17 mouse cellular contexts compared by ENCODE assay signal in the genomic region with DNA sequence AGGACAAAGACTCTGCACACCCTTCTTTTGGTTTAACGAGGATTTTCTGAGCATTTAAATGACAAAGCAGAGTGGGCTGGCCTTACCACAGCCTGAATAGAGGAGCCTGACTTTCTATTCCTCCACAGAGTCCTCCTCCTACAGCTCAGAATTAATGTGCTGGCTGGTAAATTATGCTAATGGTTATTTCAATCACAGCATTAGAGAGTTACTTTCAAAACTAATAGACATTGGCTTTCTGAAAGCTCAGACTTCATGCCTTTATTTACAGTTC.
DNase-seq lines count a peak whose midpoint lies in the region; ATAC-seq lines count a peak whose summit lies in the region.
"Had no signal": no experiment of that assay in that cellular context is flagged by ENCODE, and none has a peak within 500 bp of the region (broad histone marks: within the 10 kb centered on the region; RNA-seq: fewer than 3 reads in every experiment).

No protein-coding gene starts in this region.

- DNase-seq in midbrain, embryonic 11.5 days (ENCODE audit: low spot score, missing footprints), result peak; percentile 84
- DNase-seq in midbrain, embryonic 10.5 days (ENCODE audit: low spot score), result no peak
- no peak for DNase-seq in heart, postnatal 14 days
- no peak for DNase-seq in thymus, postnatal 25 days
- DNase-seq: adrenal gland, postnatal 10 days; gastrocnemius, postnatal 14 days; kidney, adult 11 months; kidney, postnatal 14 days; liver; lung, adult 18-20 months; lung, postnatal 36 days had no signal

- intact Hi-C loops in heart, postnatal 14 days (cut with DNase I), result no loop called here

- 14% methylated on average over 1 of the region's 1 CpGs for WGBS in midbrain, embryonic 11.5 days
- 20% methylated on average over 1 of the region's 1 CpGs for WGBS in midbrain, embryonic 10.5 days
- WGBS in forebrain, embryonic 16.5 days, result 3% methylated on average over 1 of the region's 1 CpGs
- 3% methylated on average over 1 of the region's 1 CpGs for WGBS in midbrain, embryonic 13.5 days

- H3K4me2 ChIP-seq in midbrain, embryonic 11.5 days, result no peak overlapping the region
- H3K4me2 ChIP-seq in forebrain, embryonic 16.5 days (ENCODE audit: low read length), result peak overlapping the region; percentile 0
- 0 out of 2 replicates have a peak overlapping the region, but pooled peaks have one; percentile 22 for H3K4me2 ChIP-seq in midbrain, embryonic 13.5 days (replicated peaks)
- H3K4me2 ChIP-seq: embryonic facial prominence, embryonic 15.5 days had no signal

- no peaks in the 10 kb centered on the region for H3K9me3 ChIP-seq in midbrain, embryonic 11.5 days (ENCODE audit: control insufficient read depth, low read length)
- no peaks in the 10 kb centered on the region for H3K9me3 ChIP-seq in midbrain, embryonic 10.5 days (replicated peaks)
- no peaks in the 10 kb centered on the region for H3K9me3 ChIP-seq in forebrain, embryonic 16.5 days (ENCODE audit: control insufficient read depth, low read length)
- no peaks in the 10 kb centered on the region for H3K9me3 ChIP-seq in midbrain, embryonic 13.5 days
- H3K9me3 ChIP-seq: embryonic facial prominence, embryonic 15.5 days; heart, embryonic 10.5 days had no signal

- peak; percentile 93 for ATAC-seq in midbrain, embryonic 11.5 days (ENCODE audit: low FRiP score)
- ATAC-seq in forebrain, embryonic 16.5 days, result peak; percentile 91
- ATAC-seq in midbrain, embryonic 13.5 days, result peak; percentile 93
- ATAC-seq in megakaryocyte progenitor cell, adult 5-6 weeks (replicated peaks; ENCODE audit: poor library complexity), result no peak

- peaks cover 4% of the 10 kb centered on the region; the same call in 1 of the 2 replicates for H3K4me1 ChIP-seq in midbrain, embryonic 11.5 days (ENCODE audit: control insufficient read depth, insufficient read depth, low read length)
- peaks cover 12% of the 10 kb centered on the region; the same call in 1 of the 2 replicates for H3K4me1 ChIP-seq in midbrain, embryonic 10.5 days
- peaks cover 9% of the 10 kb centered on the region for H3K4me1 ChIP-seq in forebrain, embryonic 16.5 days (replicated peaks; ENCODE audit: control insufficient read depth, insufficient read depth, low read length)
- peaks cover 13% of the 10 kb centered on the region for H3K4me1 ChIP-seq in midbrain, embryonic 13.5 days (replicated peaks)
- H3K4me1 ChIP-seq: embryonic facial prominence, embryonic 15.5 days; heart, embryonic 10.5 days had no signal

- H3K4me3 ChIP-seq in midbrain, embryonic 11.5 days (ENCODE audit: low read depth, low read length), result no peak overlapping the region
- H3K4me3 ChIP-seq in midbrain, embryonic 10.5 days, result no peak overlapping the region
- no peak overlapping the region for H3K4me3 ChIP-seq in forebrain, embryonic 16.5 days (replicated peaks; ENCODE audit: low read length)
- no peak overlapping the region for H3K4me3 ChIP-seq in midbrain, embryonic 13.5 days (replicated peaks)
- H3K4me3 ChIP-seq: embryonic facial prominence, embryonic 15.5 days; heart, embryonic 10.5 days had no signal

- H3K27me3 ChIP-seq in midbrain, embryonic 11.5 days (ENCODE audit: control insufficient read depth, insufficient read depth, low read length), result no peaks in the 10 kb centered on the region
- H3K27me3 ChIP-seq in midbrain, embryonic 10.5 days (ENCODE audit: low read depth, poor library complexity, severe bottlenecking), result no peaks in the 10 kb centered on the region
- no peaks in the 10 kb centered on the region for H3K27me3 ChIP-seq in forebrain, embryonic 16.5 days (replicated peaks; ENCODE audit: control insufficient read depth, insufficient read depth, low read length)
- no peaks in the 10 kb centered on the region for H3K27me3 ChIP-seq in midbrain, embryonic 13.5 days
- H3K27me3 ChIP-seq: embryonic facial prominence, embryonic 15.5 days had no signal

- no peaks in the 10 kb centered on the region for H3K36me3 ChIP-seq in midbrain, embryonic 11.5 days (ENCODE audit: control insufficient read depth, insufficient read depth, low read length)
- H3K36me3 ChIP-seq in midbrain, embryonic 10.5 days, result no peaks in the 10 kb centered on the region
- no peaks in the 10 kb centered on the region for H3K36me3 ChIP-seq in forebrain, embryonic 16.5 days (ENCODE audit: control insufficient read depth, insufficient read depth)
- no peaks in the 10 kb centered on the region for H3K36me3 ChIP-seq in midbrain, embryonic 13.5 days
- H3K36me3 ChIP-seq: embryonic facial prominence, embryonic 15.5 days; G1E; heart, embryonic 10.5 days had no signal

- no peak overlapping the region for H3K9ac ChIP-seq in midbrain, embryonic 11.5 days (ENCODE audit: low read length)
- 0 out of 2 replicates have a peak overlapping the region, but pooled peaks have one; percentile 1 for H3K9ac ChIP-seq in forebrain, embryonic 16.5 days (replicated peaks; ENCODE audit: low read depth, low read length)
- no peak overlapping the region for H3K9ac ChIP-seq in midbrain, embryonic 13.5 days (replicated peaks)
- H3K9ac ChIP-seq: embryonic facial prominence, embryonic 15.5 days had no signal

- no peak overlapping the region; the same call in 1 of the 2 replicates for H3K27ac ChIP-seq in midbrain, embryonic 11.5 days (ENCODE audit: low read depth, low read length)
- no peak overlapping the region for H3K27ac ChIP-seq in midbrain, embryonic 10.5 days (replicated peaks)
- peak overlapping the region; percentile 78 for H3K27ac ChIP-seq in forebrain, embryonic 16.5 days (ENCODE audit: low read length)
- peak overlapping the region; percentile 63 for H3K27ac ChIP-seq in midbrain, embryonic 13.5 days
- H3K27ac ChIP-seq: embryonic facial prominence, embryonic 15.5 days; heart, embryonic 10.5 days had no signal

Comparison
In these comparisons a context has a peak if more than half of its experiments do, and no peak if none do; other contexts are left out.
1. H3K27ac ChIP-seq: peak in forebrain, embryonic 16.5 days (single experiment) and midbrain, embryonic 13.5 days (single experiment); none in midbrain, embryonic 11.5 days (single experiment) and midbrain, embryonic 10.5 days (single experiment).